Mouse (Mus musculus): ENCODE data around the gene Olfr312. TPM values are rescaled to one million over a fixed set of nuclear protein-coding genes. Genes with fewer than 3 reads are reported as not detected.

The Olfr312 gene
- polyA plus RNA-seq, 1 experiment = not detected

DNA sequence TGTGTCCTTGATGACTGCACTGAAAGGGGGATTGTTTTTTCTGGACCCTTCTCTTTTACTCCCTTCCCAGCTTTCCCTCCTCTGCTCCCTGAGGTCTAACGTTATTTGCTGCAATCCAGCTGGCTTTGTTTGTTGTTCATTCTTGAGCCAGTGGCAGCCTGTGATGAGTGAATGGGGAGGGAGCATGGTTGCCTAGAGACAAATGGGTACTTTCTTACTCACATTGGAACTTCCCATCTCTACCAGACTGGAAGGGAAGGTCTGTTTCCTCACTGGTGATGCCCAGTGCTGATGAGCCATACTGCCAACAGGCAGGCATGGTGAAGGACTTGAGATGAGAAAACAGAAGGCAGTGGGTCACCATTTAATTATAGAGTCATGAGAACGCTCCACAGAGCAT lies 20.7 kb downstream of the Olfr312 start:
- H3K27me3 ChIP-seq (replicated peaks; ENCODE audit: control insufficient read depth, insufficient read depth, low read length) = no peaks in the 10 kb centered on the region
- 67% methylated on average over 2 of the region's 2 CpGs for WGBS
- TF ChIP-seq POLR2A (IDR thresholded peaks at IDR 0.05; ENCODE audit: low read depth, low read length) (no peak), CTCF (conservative IDR thresholded peaks at IDR 0.05; ENCODE audit: insufficient read depth, insufficient read length, low read depth, low read length) (no peak)
- H3K4me3 ChIP-seq (ENCODE audit: insufficient read depth, low read depth, low read length) = no peak overlapping the region
- H3K27ac ChIP-seq (ENCODE audit: insufficient read depth, low read depth, low read length) = no peak overlapping the region
- H3K36me3 ChIP-seq (ENCODE audit: control insufficient read depth, insufficient read depth, low read length) = peaks cover under 1% of the 10 kb centered on the region; the same call in 1 of the 2 replicates
- H3K4me1 ChIP-seq (ENCODE audit: control insufficient read depth, insufficient read depth, low read length) = no peaks in the 10 kb centered on the region
- no peak for DNase-seq

DNA sequence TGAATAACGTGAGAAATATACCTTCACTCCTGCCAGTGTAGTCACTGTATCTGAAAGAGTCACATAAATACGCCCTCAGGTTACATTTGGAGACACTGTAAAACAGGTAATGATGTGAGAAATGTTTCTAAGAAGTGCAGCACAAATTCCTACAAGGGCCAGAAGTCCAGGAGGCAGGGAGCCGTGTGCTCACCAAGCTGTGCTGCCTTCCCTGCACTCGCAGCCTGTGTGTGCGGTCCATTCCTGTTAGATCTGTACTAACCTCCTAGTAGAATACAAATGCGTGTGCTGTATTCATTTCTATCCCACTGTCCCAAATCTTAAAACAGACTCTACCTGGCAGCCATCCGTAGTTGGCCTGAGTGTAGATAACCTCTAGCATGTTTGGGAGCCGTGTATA lies 31.7 kb downstream of the Olfr312 start:
- Histone ChIP-seq H3K4me3 (ENCODE audit: insufficient read depth, low read depth, low read length) (no peak overlapping the region), H3K27me3 (replicated peaks; ENCODE audit: control insufficient read depth, insufficient read depth, low read length) (no peaks in the 10 kb centered on the region), H3K27ac (ENCODE audit: insufficient read depth, low read depth, low read length) (no peak overlapping the region), H3K36me3 (ENCODE audit: control insufficient read depth, insufficient read depth, low read length) (peaks cover 16% of the 10 kb centered on the region), H3K4me1 (ENCODE audit: control insufficient read depth, insufficient read depth, low read length) (no peaks in the 10 kb centered on the region)
- DNase-seq = no peak
- 96% methylated on average over 8 of the region's 8 CpGs for WGBS
- no peak for TF ChIP-seq CTCF (conservative IDR thresholded peaks at IDR 0.05; ENCODE audit: insufficient read depth, insufficient read length, low read depth, low read length)
- no peak for TF ChIP-seq POLR2A (IDR thresholded peaks at IDR 0.05; ENCODE audit: low read depth, low read length)

DNA sequence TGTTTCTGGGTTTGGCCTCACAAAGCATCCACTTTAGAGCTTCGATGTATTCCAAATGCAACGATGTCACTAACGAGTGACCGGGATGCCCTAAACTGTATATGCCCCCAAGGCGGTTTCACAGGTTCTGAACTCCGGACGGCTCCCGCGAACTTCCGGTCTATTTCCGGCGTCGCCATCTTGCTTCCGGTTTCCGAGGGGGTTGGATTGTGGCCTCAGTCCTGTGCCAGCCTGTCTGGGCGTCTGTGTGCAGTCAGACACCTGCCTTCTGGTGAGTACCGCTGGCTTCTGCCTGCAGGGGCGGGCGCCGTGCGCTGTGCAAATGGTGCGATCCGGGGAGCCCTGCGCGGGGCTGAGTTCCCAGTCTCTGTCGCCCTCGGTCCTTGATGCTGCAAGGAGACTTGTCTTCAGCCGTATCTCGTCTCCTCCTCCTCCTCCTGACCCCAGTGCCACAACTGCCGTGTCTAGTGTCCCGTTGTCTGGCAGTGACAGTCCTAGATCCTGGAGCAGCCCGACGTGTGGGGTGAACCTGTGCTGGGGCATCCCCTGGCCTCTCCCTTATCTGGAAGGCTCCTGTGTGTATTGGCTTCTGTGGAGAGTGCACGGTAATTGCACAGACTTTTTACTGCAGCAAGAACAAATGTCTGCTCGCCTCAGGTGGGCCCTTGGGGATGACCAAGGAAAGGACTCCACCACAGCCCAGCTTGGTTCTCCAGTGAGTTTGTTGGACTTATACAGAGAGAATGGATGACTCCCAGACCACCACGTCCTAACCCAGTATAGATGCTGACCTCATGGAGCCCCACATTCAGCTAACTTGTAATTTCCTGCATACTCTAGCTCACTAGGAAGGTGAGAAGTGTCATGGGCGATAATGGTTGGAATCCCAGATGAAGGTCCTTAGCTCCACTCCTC lies 38.3 kb downstream of the Olfr312 start, which contains the start of gene 2810021J22Rik:
2810021J22Rik (plus strand) TSS at position 178 of the 915 bp plus-strand sequence.
- 5% methylated on average over 37 of the region's 37 CpGs for WGBS
- DNase-seq = peak; percentile 88

GRCm38 (mm10) chr11:58867954-58868330 lies 38.9 kb downstream of the Olfr312 start:
- DNase-seq = peak; percentile 29
- no peak overlapping the region for H3K27ac ChIP-seq (ENCODE audit: insufficient read depth, low read depth, low read length)
- WGBS = 72% methylated on average over 6 of the region's 6 CpGs

More for the DNA sequence above, 38.3 kb downstream of the Olfr312 start, which contains the start of gene 2810021J22Rik:
- TF ChIP-seq CTCF (conservative IDR thresholded peaks at IDR 0.05; ENCODE audit: insufficient read depth, insufficient read length, low read depth, low read length) (peak; percentile 13; the same call in 1 of the 2 replicates), POLR2A (IDR thresholded peaks at IDR 0.05; ENCODE audit: low read depth, low read length) (no peak)
- Histone ChIP-seq H3K27me3 (replicated peaks; ENCODE audit: control insufficient read depth, insufficient read depth, low read length) (no peaks in the 10 kb centered on the region), H3K36me3 (ENCODE audit: control insufficient read depth, insufficient read depth, low read length) (no peaks in the 10 kb centered on the region), H3K27ac (ENCODE audit: insufficient read depth, low read depth, low read length) (peak within 1 kb of the TSS; percentile 10), H3K4me3 (ENCODE audit: insufficient read depth, low read depth, low read length) (peak within 1 kb of the TSS; percentile 96), H3K4me1 (ENCODE audit: control insufficient read depth, insufficient read depth, low read length) (peaks cover 3% of the 10 kb centered on the region; the same call in 1 of the 2 replicates)

GRCm38 (mm10) chr11:58870961-58871360 lies 41.9 kb downstream of the Olfr312 start:
- Histone ChIP-seq H3K27ac (ENCODE audit: insufficient read depth, low read depth, low read length) (no peak overlapping the region; the same call in 1 of the 2 replicates), H3K27me3 (replicated peaks; ENCODE audit: control insufficient read depth, insufficient read depth, low read length) (no peaks in the 10 kb centered on the region)
- TF ChIP-seq POLR2A (IDR thresholded peaks at IDR 0.05; ENCODE audit: low read depth, low read length) (no peak), CTCF (conservative IDR thresholded peaks at IDR 0.05; ENCODE audit: insufficient read depth, insufficient read length, low read depth, low read length) (no peak)

More at GRCm38 (mm10) chr11:58867954-58868330, 38.9 kb downstream of the Olfr312 start:
- Histone ChIP-seq H3K27me3 (replicated peaks; ENCODE audit: control insufficient read depth, insufficient read depth, low read length) (no peaks in the 10 kb centered on the region), H3K4me3 (ENCODE audit: insufficient read depth, low read depth, low read length) (no peak overlapping the region), H3K4me1 (ENCODE audit: control insufficient read depth, insufficient read depth, low read length) (peaks cover 3% of the 10 kb centered on the region; the same call in 1 of the 2 replicates), H3K36me3 (ENCODE audit: control insufficient read depth, insufficient read depth, low read length) (no peaks in the 10 kb centered on the region)
- TF ChIP-seq CTCF (conservative IDR thresholded peaks at IDR 0.05; ENCODE audit: insufficient read depth, insufficient read length, low read depth, low read length) = no peak
- no peak for TF ChIP-seq POLR2A (IDR thresholded peaks at IDR 0.05; ENCODE audit: low read depth, low read length)

GRCm38 (mm10) chr11:58883756-58884155 lies 54.7 kb downstream of the Olfr312 start:
- Histone ChIP-seq H3K4me1 (ENCODE audit: control insufficient read depth, insufficient read depth, low read length) (no peaks in the 10 kb centered on the region), H3K36me3 (ENCODE audit: control insufficient read depth, insufficient read depth, low read length) (peaks cover 1% of the 10 kb centered on the region), H3K27me3 (replicated peaks; ENCODE audit: control insufficient read depth, insufficient read depth, low read length) (no peaks in the 10 kb centered on the region), H3K4me3 (ENCODE audit: insufficient read depth, low read depth, low read length) (no peak overlapping the region), H3K27ac (ENCODE audit: insufficient read depth, low read depth, low read length) (no peak overlapping the region)
- DNase-seq = no peak
- 78% methylated on average over 8 of the region's 8 CpGs for WGBS
- TF ChIP-seq POLR2A (IDR thresholded peaks at IDR 0.05; ENCODE audit: low read depth, low read length) (no peak), CTCF (conservative IDR thresholded peaks at IDR 0.05; ENCODE audit: insufficient read depth, insufficient read length, low read depth, low read length) (no peak)

More at GRCm38 (mm10) chr11:58870961-58871360, 41.9 kb downstream of the Olfr312 start:
- no peak overlapping the region for H3K4me3 ChIP-seq (ENCODE audit: insufficient read depth, low read depth, low read length)
- no peaks in the 10 kb centered on the region for H3K36me3 ChIP-seq (ENCODE audit: control insufficient read depth, insufficient read depth, low read length)
- peak; percentile 69 for DNase-seq
- peaks cover 3% of the 10 kb centered on the region; the same call in 1 of the 2 replicates for H3K4me1 ChIP-seq (ENCODE audit: control insufficient read depth, insufficient read depth, low read length)
- 43% methylated on average over 4 of the region's 4 CpGs for WGBS

Other genes with a start within 250 kb of the Olfr312 start
- not detected in 2 replicates for gene Olfr324, start 234.1 kb upstream of the Olfr312 start, polyA plus RNA-seq (2012; rRNA removed)
- not detected in 2 replicates for gene 2210407C18Rik, start 213.2 kb upstream of the Olfr312 start, polyA plus RNA-seq (2012; rRNA removed)
- not detected in 2 replicates for gene Olfr323, start 198.7 kb upstream of the Olfr312 start, polyA plus RNA-seq (2012; rRNA removed)
- not detected in 2 replicates for gene Trim58, start 188.8 kb upstream of the Olfr312 start, polyA plus RNA-seq (2012; rRNA removed)
- gene Olfr322, start 170.5 kb upstream of the Olfr312 start, polyA plus RNA-seq (2012; rRNA removed) = not detected in 2 replicates
- not detected in 2 replicates for gene Olfr320, start 148.1 kb upstream of the Olfr312 start, polyA plus RNA-seq (2012; rRNA removed)
- not detected in 2 replicates for gene Olfr319, start 130.1 kb upstream of the Olfr312 start, polyA plus RNA-seq (2012; rRNA removed)
- gene Olfr318, start 105.2 kb upstream of the Olfr312 start, polyA plus RNA-seq (2012; rRNA removed) = not detected in 2 replicates
- gene Olfr317, start 90.0 kb upstream of the Olfr312 start, polyA plus RNA-seq (2012; rRNA removed) = not detected in 2 replicates
- gene Olfr316, start 76.5 kb upstream of the Olfr312 start, polyA plus RNA-seq (2012; rRNA removed) = not detected in 2 replicates
- not detected in 2 replicates for gene Olfr315, start 56.0 kb upstream of the Olfr312 start, polyA plus RNA-seq (2012; rRNA removed)
- not detected in 2 replicates for gene Olfr314, start 46.3 kb upstream of the Olfr312 start, polyA plus RNA-seq (2012; rRNA removed)
- gene Fam183b, start 27.3 kb upstream of the Olfr312 start, polyA plus RNA-seq (2012; rRNA removed) = not detected in 2 replicates
- not detected in 2 replicates for gene Olfr313, start 14.2 kb upstream of the Olfr312 start, polyA plus RNA-seq (2012; rRNA removed)
- gene Olfr311, start 10.0 kb downstream of the Olfr312 start, polyA plus RNA-seq (2012; rRNA removed) = not detected in 2 replicates
- gene Gm12258, start 17.9 kb downstream of the Olfr312 start, polyA plus RNA-seq (2012; rRNA removed) = 2.3 and 2.6 TPM in 2 replicates
- 3.3 and 3.7 TPM in 2 replicates for gene 2810021J22Rik, start 38.0 kb downstream of the Olfr312 start, polyA plus RNA-seq (2012; rRNA removed)
- 1.2 and 1.5 TPM in 2 replicates for gene Zfp39, start 75.0 kb downstream of the Olfr312 start, polyA plus RNA-seq (2012; rRNA removed)
- gene Btnl10, start 88.7 kb downstream of the Olfr312 start, polyA plus RNA-seq (2012; rRNA removed) = 0.27 and 0.31 TPM in 2 replicates
- 251 and 307 TPM in 2 replicates for gene Rnf187, start 109.7 kb downstream of the Olfr312 start, polyA plus RNA-seq (2012; rRNA removed)
- gene Hist3h2ba, start 119.7 kb downstream of the Olfr312 start, polyA plus RNA-seq (2012; rRNA removed) = 3.0 and 5.3 TPM in 2 replicates
- gene Hist3h2a, start 125.4 kb downstream of the Olfr312 start, polyA plus RNA-seq (2012; rRNA removed) = 29.0 and 29.5 TPM in 2 replicates
- 0.34 and 0.48 TPM in 2 replicates for gene Trim17, start 125.4 kb downstream of the Olfr312 start, polyA plus RNA-seq (2012; rRNA removed)
- 19.4 and 20.7 TPM in 2 replicates for gene Trim11, start 148.9 kb downstream of the Olfr312 start, polyA plus RNA-seq (2012; rRNA removed)

All from kidney, adult 2 months (tissue).